Mouse (Mus musculus): Measurements from ENCODE around the gene Ube2j1. TPM values are rescaled to one million over a fixed set of nuclear protein-coding genes. Genes with fewer than 3 reads are reported as not detected.

The Ube2j1 gene
- polyA plus RNA-seq, 1 experiment = 46.6 TPM

- TF ChIP-seq POLR2A (IDR thresholded peaks at IDR 0.05; ENCODE audit: borderline replicate concordance, extremely low read depth, insufficient read depth, insufficient read length, poor library complexity, severe bottlenecking) = no peak
- no peak for TF ChIP-seq CTCF (IDR thresholded peaks at IDR 0.05; ENCODE audit: borderline replicate concordance, extremely low read depth, insufficient read depth, insufficient read length)
- no peak for DNase-seq (ENCODE audit: low read depth)
Measured at GRCm38 (mm10) chr4:33024420-33024819, 6.8 kb upstream of the Ube2j1 start.

GRCm38 (mm10) chr4:33029104-33029503 lies 2.1 kb upstream of the Ube2j1 start:
- TF ChIP-seq POLR2A (IDR thresholded peaks at IDR 0.05; ENCODE audit: borderline replicate concordance, extremely low read depth, insufficient read depth, insufficient read length, poor library complexity, severe bottlenecking) (no peak), CTCF (IDR thresholded peaks at IDR 0.05; ENCODE audit: borderline replicate concordance, extremely low read depth, insufficient read depth, insufficient read length) (no peak)
- no peak for DNase-seq (ENCODE audit: low read depth)

- TF ChIP-seq POLR2A (IDR thresholded peaks at IDR 0.05; ENCODE audit: borderline replicate concordance, extremely low read depth, insufficient read depth, insufficient read length, poor library complexity, severe bottlenecking) = no peak
- DNase-seq (ENCODE audit: low read depth) = peak; percentile 68
Measured at GRCm38 (mm10) chr4:33030264-33031194, 687 bp upstream of the Ube2j1 start.

GRCm38 (mm10) chr4:33032045-33032444 lies 829 bp downstream of the Ube2j1 start:
- peak; percentile 21 for DNase-seq (ENCODE audit: low read depth)

GRCm38 (mm10) chr4:33033515-33033914 lies 2.3 kb downstream of the Ube2j1 start:
- no peak for DNase-seq (ENCODE audit: low read depth)
- TF ChIP-seq POLR2A (IDR thresholded peaks at IDR 0.05; ENCODE audit: borderline replicate concordance, extremely low read depth, insufficient read depth, insufficient read length, poor library complexity, severe bottlenecking) (no peak), CTCF (IDR thresholded peaks at IDR 0.05; ENCODE audit: borderline replicate concordance, extremely low read depth, insufficient read depth, insufficient read length) (no peak)

More at GRCm38 (mm10) chr4:33032045-33032444, 829 bp downstream of the Ube2j1 start:
- TF ChIP-seq CTCF (IDR thresholded peaks at IDR 0.05; ENCODE audit: borderline replicate concordance, extremely low read depth, insufficient read depth, insufficient read length) (no peak), POLR2A (IDR thresholded peaks at IDR 0.05; ENCODE audit: borderline replicate concordance, extremely low read depth, insufficient read depth, insufficient read length, poor library complexity, severe bottlenecking) (no peak)

- no peak for TF ChIP-seq POLR2A (IDR thresholded peaks at IDR 0.05; ENCODE audit: borderline replicate concordance, extremely low read depth, insufficient read depth, insufficient read length, poor library complexity, severe bottlenecking)
- no peak for TF ChIP-seq CTCF (IDR thresholded peaks at IDR 0.05; ENCODE audit: borderline replicate concordance, extremely low read depth, insufficient read depth, insufficient read length)
- no peak for DNase-seq (ENCODE audit: low read depth)
Measured at GRCm38 (mm10) chr4:33039826-33040225, 8.6 kb downstream of the Ube2j1 start.

- TF ChIP-seq CTCF (IDR thresholded peaks at IDR 0.05; ENCODE audit: borderline replicate concordance, extremely low read depth, insufficient read depth, insufficient read length) = no peak
- no peak for TF ChIP-seq POLR2A (IDR thresholded peaks at IDR 0.05; ENCODE audit: borderline replicate concordance, extremely low read depth, insufficient read depth, insufficient read length, poor library complexity, severe bottlenecking)
- DNase-seq (ENCODE audit: low read depth) = no peak
Measured at GRCm38 (mm10) chr4:33049601-33050000, 18.4 kb downstream of the Ube2j1 start.

GRCm38 (mm10) chr4:33052055-33052454 lies 20.8 kb downstream of the Ube2j1 start:
- no peak for TF ChIP-seq CTCF (IDR thresholded peaks at IDR 0.05; ENCODE audit: borderline replicate concordance, extremely low read depth, insufficient read depth, insufficient read length)
- no peak for TF ChIP-seq POLR2A (IDR thresholded peaks at IDR 0.05; ENCODE audit: borderline replicate concordance, extremely low read depth, insufficient read depth, insufficient read length, poor library complexity, severe bottlenecking)
- DNase-seq (ENCODE audit: low read depth) = no peak

- DNase-seq (ENCODE audit: low read depth) = peak; percentile 31
- no peak for TF ChIP-seq CTCF (IDR thresholded peaks at IDR 0.05; ENCODE audit: borderline replicate concordance, extremely low read depth, insufficient read depth, insufficient read length)
- TF ChIP-seq POLR2A (IDR thresholded peaks at IDR 0.05; ENCODE audit: borderline replicate concordance, extremely low read depth, insufficient read depth, insufficient read length, poor library complexity, severe bottlenecking) = no peak
Measured at GRCm38 (mm10) chr4:33052650-33053049, 21.4 kb downstream of the Ube2j1 start.

GRCm38 (mm10) chr4:33054426-33054825 lies 23.2 kb downstream of the Ube2j1 start:
- no peak for DNase-seq (ENCODE audit: low read depth)
- no peak for TF ChIP-seq POLR2A (IDR thresholded peaks at IDR 0.05; ENCODE audit: borderline replicate concordance, extremely low read depth, insufficient read depth, insufficient read length, poor library complexity, severe bottlenecking)
- TF ChIP-seq CTCF (IDR thresholded peaks at IDR 0.05; ENCODE audit: borderline replicate concordance, extremely low read depth, insufficient read depth, insufficient read length) = no peak

- TF ChIP-seq CTCF (IDR thresholded peaks at IDR 0.05; ENCODE audit: borderline replicate concordance, extremely low read depth, insufficient read depth, insufficient read length) (no peak), POLR2A (IDR thresholded peaks at IDR 0.05; ENCODE audit: borderline replicate concordance, extremely low read depth, insufficient read depth, insufficient read length, poor library complexity, severe bottlenecking) (no peak)
- no peak for DNase-seq (ENCODE audit: low read depth)
Measured at GRCm38 (mm10) chr4:33056317-33056716, 25.1 kb downstream of the Ube2j1 start.
